Comparison of ENCODE assay signal across 8 mouse cellular contexts in the genomic region with DNA sequence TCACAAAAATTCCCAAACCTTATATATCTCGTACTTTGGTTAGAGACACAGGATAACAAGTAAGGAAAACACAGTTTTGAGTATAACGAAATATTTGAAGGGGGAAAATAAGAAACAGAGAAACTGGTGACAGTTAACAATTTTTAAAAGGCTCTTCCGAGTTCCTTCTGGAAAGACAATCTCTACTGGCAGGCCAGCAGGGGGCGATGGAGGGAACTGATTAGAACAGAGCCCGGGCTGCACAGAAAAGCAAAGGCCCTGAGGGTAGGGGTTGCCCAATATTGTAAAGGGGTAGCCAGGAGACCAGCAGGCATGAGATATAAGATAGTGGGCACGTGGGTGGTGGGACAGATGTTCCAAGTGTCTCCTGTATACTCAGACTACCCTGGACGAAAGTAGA.
DNase-seq lines count a peak whose midpoint lies in the region; ATAC-seq and TF ChIP-seq lines count a peak whose summit lies in the region.

No protein-coding gene starts in this region.

- WGBS in embryonic facial prominence, embryonic 13.5 days: 13% methylated on average over 7 of the region's 7 CpGs

- H3K4me3 ChIP-seq in ES-Bruce4 (ENCODE audit: low read depth, low read length): no peak overlapping the region
- H3K4me3 ChIP-seq in embryonic facial prominence, embryonic 13.5 days: no peak overlapping the region

- no peak for TF ChIP-seq EP300 in ES-Bruce4 (IDR thresholded peaks at IDR 0.05; ENCODE audit: insufficient read depth, low read depth, low read length)

- no peak overlapping the region for H3K27ac ChIP-seq in ES-Bruce4 (ENCODE audit: insufficient read depth, low read length)
- peak overlapping the region; percentile 62; the same call in 1 of the 2 replicates for H3K27ac ChIP-seq in embryonic facial prominence, embryonic 13.5 days

- DNase-seq in adrenal gland, postnatal 4 days (ENCODE audit: low spot score in 2 of 2): peak; percentile 49 to 58
- peak; percentile 87 for DNase-seq in heart, postnatal 4 days
- peak; percentile 73 to 95 for DNase-seq in layer of hippocampus, postnatal 25 days (ENCODE audit: extremely low spot score in 1 of 2, low spot score in 1 of 2)
- peak; percentile 76 for DNase-seq in retina, postnatal 1 day
- peak; percentile 61 for DNase-seq in urinary bladder, adult 2 months (ENCODE audit: low spot score)

- ATAC-seq in embryonic facial prominence, embryonic 13.5 days (ENCODE audit: insufficient number of reproducible peaks, insufficient read depth, low FRiP score, low TSS enrichment, low read depth): no peak
- ATAC-seq in megakaryocyte, adult 5-6 weeks (ENCODE audit: poor library complexity, severe bottlenecking): peak; percentile 69

- H3K36me3 ChIP-seq in ES-Bruce4 (ENCODE audit: control insufficient read depth, insufficient read depth, low read length, poor library complexity, severe bottlenecking): no peaks in the 10 kb centered on the region
- H3K36me3 ChIP-seq in embryonic facial prominence, embryonic 13.5 days: no peaks in the 10 kb centered on the region

- 0 out of 2 replicates have a peak overlapping the region, but pooled peaks have one; percentile 64 for H3K4me2 ChIP-seq in embryonic facial prominence, embryonic 13.5 days

- peaks cover 9% of the 10 kb centered on the region for H3K4me1 ChIP-seq in ES-Bruce4 (ENCODE audit: control insufficient read depth, insufficient read depth, low read length)
- H3K4me1 ChIP-seq in embryonic facial prominence, embryonic 13.5 days: peaks cover 28% of the 10 kb centered on the region

- H3K27me3 ChIP-seq in ES-Bruce4 (ENCODE audit: control insufficient read depth, insufficient read depth, low read length, poor library complexity, severe bottlenecking): no peaks in the 10 kb centered on the region
- H3K27me3 ChIP-seq in embryonic facial prominence, embryonic 13.5 days: peaks cover 3% of the 10 kb centered on the region; the same call in 1 of the 2 replicates

- peak; percentile 52 for TF ChIP-seq CTCF in ES-Bruce4 (IDR thresholded peaks at IDR 0.05; ENCODE audit: low read depth, low read length)

- TF ChIP-seq POLR2A in ES-Bruce4 (IDR thresholded peaks at IDR 0.05; ENCODE audit: insufficient read depth, low read length): no peak

- H3K9ac ChIP-seq in ES-Bruce4 (ENCODE audit: low read depth, poor library complexity, severe bottlenecking): no peak overlapping the region
- H3K9ac ChIP-seq in embryonic facial prominence, embryonic 13.5 days: no peak overlapping the region

- H3K9me3 ChIP-seq in ES-Bruce4 (replicated peaks; ENCODE audit: control insufficient read depth, insufficient read depth, low read length, poor library complexity, severe bottlenecking): no peaks in the 10 kb centered on the region
- no peaks in the 10 kb centered on the region for H3K9me3 ChIP-seq in embryonic facial prominence, embryonic 13.5 days
